Mouse (Mus musculus) heart, embryonic 13.5 days (tissue): ENCODE measurements around the gene Tmem92. TPM values are rescaled to one million over a fixed set of nuclear protein-coding genes. Genes with fewer than 3 reads are reported as not detected.

Source experiments
- ATAC-seq: fragments of 200-750 bp; cut with Nextera tagmentation; 2 replicates; pipeline ENCODE4 v1.8.0; 2017; ENCODE audit warnings: moderate TSS enrichment; ENCODE audit not compliant: insufficient number of reproducible peaks, low FRiP score, low TSS enrichment; ENCODE audit errors: extremely low read depth
- H3K27ac ChIP-seq: fragments of 300-500 bp; sonication (generic); replicated peaks from 2 replicates; pipeline ENCODE4 v1.5.1; 2015; ENCODE audit warnings: moderate library complexity, mild to moderate bottlenecking, inconsistent platforms
- H3K27me3 ChIP-seq: fragments of 300-500 bp; sonication (generic); replicated peaks from 2 replicates; pipeline ENCODE4 v1.6.1; 2015; ENCODE audit warnings: mild to moderate bottlenecking, inconsistent platforms
- H3K36me3 ChIP-seq: fragments of 300-500 bp; sonication (generic); 2 replicates; pipeline ENCODE4 v1.6.1; 2015; ENCODE audit warnings: mild to moderate bottlenecking, inconsistent platforms
- H3K4me1 ChIP-seq: fragments of 300-500 bp; sonication (generic); 2 replicates; pipeline ENCODE4 v1.6.1; 2015; ENCODE audit warnings: inconsistent platforms
- H3K4me2 ChIP-seq: fragments of 300-500 bp; sonication (generic); 2 replicates; pipeline ENCODE4 v1.6.1; 2015; ENCODE audit warnings: inconsistent platforms, mild to moderate bottlenecking, moderate library complexity
- H3K4me3 ChIP-seq: fragments of 300-500 bp; sonication (generic); 2 replicates; pipeline ENCODE4 v1.5.1; 2015; ENCODE audit warnings: moderate library complexity, mild to moderate bottlenecking, inconsistent platforms
- H3K9ac ChIP-seq: fragments of 300-500 bp; sonication (generic); 2 replicates; pipeline ENCODE4 v1.6.1; 2015; ENCODE audit warnings: inconsistent platforms, mild to moderate bottlenecking, moderate library complexity
- H3K9me3 ChIP-seq: fragments of 300-500 bp; sonication (generic); 2 replicates; pipeline ENCODE4 v1.6.1; 2016; ENCODE audit warnings: inconsistent platforms
- whole genome bisulfite sequencing: fragments of 180-500 bp; shearing (Covaris S2); methylation state at CpG from one replicate; pipeline ENCODE4 v1.1.7; 2015; ENCODE audit warnings: mixed read lengths; 5-methylcytosine and 5-hydroxymethylcytosine counted together
- polyA plus RNA-seq: library from polyadenylated mRNA; unstranded; fragments of >200 nt; fragmentation: Nextera tagmentation; extraction: Ambion mirVana; gene quantifications from 2 replicates; pipeline ENCODE4 v1.2.1, GENCODE M21; 2015

The Tmem92 gene
- polyA plus RNA-seq, 1 experiment from 2014 or later = not detected

DNA sequence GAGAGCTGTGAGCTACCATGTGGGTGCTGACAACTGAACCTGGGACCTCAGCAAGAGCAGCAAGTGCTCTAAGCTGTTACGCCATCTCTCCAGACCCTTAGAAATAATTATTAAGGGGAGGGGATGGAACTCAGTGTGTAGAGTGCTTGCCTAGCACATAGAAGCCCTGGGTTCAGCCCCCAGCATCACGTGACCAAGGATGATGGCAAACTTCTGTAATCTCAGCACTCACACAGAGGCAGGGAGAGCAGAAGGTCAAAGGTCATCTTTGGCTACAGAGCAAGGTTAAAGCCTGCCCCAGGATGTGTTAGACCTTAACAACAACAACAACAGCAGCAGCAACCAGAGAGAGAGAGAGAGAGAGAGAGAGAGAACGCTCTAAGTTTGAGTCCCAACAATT, 54.0 kb downstream of the Tmem92 start:
- Histone ChIP-seq H3K9me3 (no peaks in the 10 kb centered on the region), H3K9ac (no peak overlapping the region), H3K4me2 (no peak overlapping the region), H3K27ac (no peak overlapping the region), H3K4me3 (no peak overlapping the region), H3K36me3 (no peaks in the 10 kb centered on the region), H3K4me1 (no peaks in the 10 kb centered on the region), H3K27me3 (no peaks in the 10 kb centered on the region; the same call in 1 of the 2 replicates)
- WGBS = 77% methylated on average over 3 of the region's 3 CpGs
- no peak for ATAC-seq

DNA sequence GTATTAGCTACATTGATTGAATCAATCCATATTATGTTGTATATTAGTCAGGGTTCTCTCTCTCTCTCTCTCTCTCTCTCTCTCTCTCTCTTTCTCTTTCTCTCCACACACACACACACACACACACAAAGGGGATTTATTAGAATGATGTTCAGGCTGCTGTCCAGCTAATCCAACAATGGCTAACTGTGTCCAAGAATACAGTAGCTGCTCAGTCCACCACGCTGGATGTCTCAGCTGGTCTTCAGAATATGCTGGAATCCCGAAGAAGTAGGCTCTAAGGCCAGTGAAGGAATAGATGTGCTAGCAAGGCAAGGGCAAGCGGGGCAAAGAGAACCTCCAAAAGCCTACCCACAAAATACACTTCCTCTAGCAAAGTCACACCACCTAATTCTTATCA, 55.2 kb downstream of the Tmem92 start:
- Histone ChIP-seq H3K27me3 (no peaks in the 10 kb centered on the region; the same call in 1 of the 2 replicates), H3K4me3 (no peak overlapping the region), H3K4me2 (no peak overlapping the region), H3K9me3 (no peaks in the 10 kb centered on the region), H3K9ac (no peak overlapping the region), H3K4me1 (no peaks in the 10 kb centered on the region), H3K36me3 (no peaks in the 10 kb centered on the region), H3K27ac (no peak overlapping the region)
- ATAC-seq = no peak
- WGBS = 82% methylated on average over 3 of the region's 3 CpGs

Other genes with a start within 250 kb of the Tmem92 start
- 4.8 and 5.3 TPM in 2 replicates for gene Rsad1, start 233.4 kb downstream of the Tmem92 start, polyA plus RNA-seq
- 0.34 and 0.39 TPM in 2 replicates for gene Chad, start 217.7 kb downstream of the Tmem92 start, polyA plus RNA-seq
- gene Acsf2, start 180.8 kb downstream of the Tmem92 start, polyA plus RNA-seq = 2.8 and 3.1 TPM in 2 replicates
- gene Lrrc59, start 152.9 kb downstream of the Tmem92 start, polyA plus RNA-seq = 143 and 147 TPM in 2 replicates
- 128 and 142 TPM in 2 replicates for gene Mrpl27, start 128.9 kb downstream of the Tmem92 start, polyA plus RNA-seq
- 11.9 and 14.9 TPM in 2 replicates for gene Eme1, start 128.7 kb downstream of the Tmem92 start, polyA plus RNA-seq
- 11.6 and 11.7 TPM in 2 replicates for gene Xylt2, start 105.2 kb downstream of the Tmem92 start, polyA plus RNA-seq
- gene Gm11541, start 78.2 kb downstream of the Tmem92 start, polyA plus RNA-seq = 0.17 TPM in 1 of 2 replicates, not detected in the other
- 0.16 and 0.17 TPM in 2 replicates for gene Cdc34b, start 40.9 kb downstream of the Tmem92 start, polyA plus RNA-seq
- gene Col1a1, start 153.5 kb upstream of the Tmem92 start, polyA plus RNA-seq = 415 and 595 TPM in 2 replicates
- 0.23 TPM in 1 of 2 replicates, not detected in the other for gene Hils1, start 184.9 kb upstream of the Tmem92 start, polyA plus RNA-seq
- 27.0 and 29.2 TPM in 2 replicates for gene Sgca, start 193.6 kb upstream of the Tmem92 start, polyA plus RNA-seq
- 6.5 and 6.8 TPM in 2 replicates for gene Ppp1r9b, start 208.3 kb upstream of the Tmem92 start, polyA plus RNA-seq
- gene Samd14, start 227.2 kb upstream of the Tmem92 start, polyA plus RNA-seq = 11.6 and 11.7 TPM in 2 replicates